Mouse (Mus musculus) heart, embryonic 15.5 days (tissue): Measurements from ENCODE around the gene Zfpl1. TPM values are rescaled to one million over a fixed set of nuclear protein-coding genes. Genes with fewer than 3 reads are reported as not detected.
"Not testable (repeated sequence)": the region's sequence is repeated elsewhere in the genome, so short reads cannot be mapped to it uniquely, and the experiment has no call there.

Source experiments
- ATAC-seq: fragments of 200-750 bp; cut with Nextera tagmentation; replicated peaks from 2 replicates; pipeline ENCODE4 v1.8.0; 2017; ENCODE audit warnings: low read depth, moderate TSS enrichment; ENCODE audit not compliant: insufficient number of reproducible peaks, insufficient read depth, low FRiP score
- H3K27ac ChIP-seq: fragments of 300-500 bp; sonication (generic); 2 replicates; pipeline ENCODE4 v1.5.1; 2015; ENCODE audit warnings: mild to moderate bottlenecking, inconsistent platforms
- H3K27me3 ChIP-seq: fragments of 300-500 bp; sonication (generic); 2 replicates; pipeline ENCODE4 v1.6.1; 2015; ENCODE audit warnings: inconsistent platforms
- H3K36me3 ChIP-seq: fragments of 300-500 bp; sonication (generic); 2 replicates; pipeline ENCODE4 v1.6.1; 2015; ENCODE audit warnings: mild to moderate bottlenecking, inconsistent platforms
- H3K4me1 ChIP-seq: fragments of 300-500 bp; sonication (generic); replicated peaks from 2 replicates; pipeline ENCODE4 v1.6.1; 2015; ENCODE audit warnings: inconsistent platforms
- H3K4me2 ChIP-seq: fragments of 300-500 bp; sonication (generic); 2 replicates; pipeline ENCODE4 v1.6.1; 2015; ENCODE audit warnings: inconsistent platforms, mild to moderate bottlenecking, moderate library complexity
- H3K4me3 ChIP-seq: fragments of 300-500 bp; sonication (generic); 2 replicates; pipeline ENCODE4 v1.5.1; 2015; ENCODE audit warnings: mild to moderate bottlenecking, inconsistent platforms
- H3K9ac ChIP-seq: fragments of 300-500 bp; sonication (generic); 2 replicates; pipeline ENCODE4 v1.6.1; 2015; ENCODE audit warnings: mild to moderate bottlenecking, inconsistent platforms
- H3K9me3 ChIP-seq: fragments of 300-500 bp; sonication (generic); replicated peaks from 2 replicates; pipeline ENCODE4 v1.6.1; 2016; ENCODE audit warnings: inconsistent platforms
- WGBS: fragments of 180-500 bp; shearing (Covaris S2); methylation state at CpG from one replicate; pipeline ENCODE4 v1.1.7; 2015; ENCODE audit warnings: mixed read lengths; 5-methylcytosine and 5-hydroxymethylcytosine counted together
- polyA plus RNA-seq: library from polyadenylated mRNA; unstranded; fragments of >200 nt; fragmentation: Nextera tagmentation; extraction: Ambion mirVana; gene quantifications from 2 replicates; pipeline ENCODE4 v1.2.1, GENCODE M21; 2015

The Zfpl1 gene
- 39.1 and 53.1 TPM in 2 replicates for polyA plus RNA-seq

DNA sequence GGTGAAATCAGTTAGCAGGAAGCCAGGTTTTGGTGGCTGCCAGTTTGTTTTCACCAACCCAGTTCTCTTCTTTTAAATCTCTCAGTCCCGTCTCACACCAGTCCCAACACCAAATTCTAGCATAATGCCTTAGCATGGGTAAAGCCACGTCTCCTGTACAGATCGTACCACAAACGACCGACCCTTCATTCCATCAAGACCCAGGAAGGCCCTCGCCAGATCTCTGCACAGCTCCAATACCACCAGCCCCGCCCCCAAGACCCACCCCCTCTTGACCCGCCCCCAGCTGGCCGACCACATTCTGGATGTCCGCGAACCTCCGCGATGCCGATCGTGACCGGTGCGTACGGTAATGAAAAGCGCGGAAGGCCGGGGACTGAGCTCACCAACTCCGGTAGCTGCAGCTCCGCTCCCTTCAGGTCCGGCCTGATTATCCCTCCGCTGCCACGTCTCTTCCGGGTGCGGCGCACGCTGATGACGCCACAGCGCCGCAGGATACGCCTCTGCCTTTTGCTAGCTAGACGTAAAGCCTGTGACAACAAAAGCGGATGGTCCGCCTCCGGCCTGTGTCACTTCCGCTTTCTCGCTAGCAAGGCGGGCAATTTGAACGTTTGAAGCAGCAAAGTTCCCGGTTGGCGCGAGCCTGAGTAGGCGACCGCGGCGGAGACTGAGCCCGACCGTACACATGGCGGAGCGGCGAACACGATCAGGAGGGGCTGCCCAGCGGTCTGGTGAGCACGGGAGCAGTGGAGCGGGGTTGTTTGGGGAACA is at the start of gene Zfpl1, which contains the start of gene Cdca5:
TSS of gene Zfpl1 (minus strand) at position 479 of the 771 bp plus-strand sequence.
TSS of gene Cdca5 (plus strand) at position 506 of the 771 bp plus-strand sequence.
- peak within 1 kb of the TSS; percentile 87 for H3K4me3 ChIP-seq
- H3K27me3 ChIP-seq, result no peaks in the 10 kb centered on the region
- H3K4me1 ChIP-seq, result peaks cover 23% of the 10 kb centered on the region
- H3K9ac ChIP-seq, result peak within 1 kb of the TSS; percentile 72
- peak within 1 kb of the TSS; percentile 66 for H3K27ac ChIP-seq
- H3K4me2 ChIP-seq, result peak within 1 kb of the TSS; percentile 94
- no peaks in the 10 kb centered on the region for H3K9me3 ChIP-seq
- peaks cover 41% of the 10 kb centered on the region for H3K36me3 ChIP-seq
- peak; percentile 88 for ATAC-seq
- WGBS, result under 1% methylated on average over 58 of the region's 58 CpGs

DNA sequence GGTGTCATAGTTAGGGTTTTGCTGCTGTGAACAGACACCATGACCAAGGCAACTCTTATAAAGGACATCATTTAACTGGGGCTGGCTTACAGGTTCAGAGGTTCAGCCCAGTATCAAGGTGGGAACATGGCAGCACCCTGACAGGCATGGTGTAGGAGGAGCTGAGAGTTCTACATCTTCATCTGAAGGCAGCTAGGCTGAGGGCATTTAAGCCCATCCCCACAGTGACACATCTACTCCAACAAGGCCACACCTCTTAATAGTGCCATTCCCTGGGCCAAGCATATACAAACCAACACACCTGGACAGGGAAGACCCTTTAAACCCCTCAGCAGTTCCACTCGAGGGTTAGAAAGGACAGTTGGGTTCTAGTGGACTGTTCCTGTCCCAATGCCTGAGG is 48.4 kb upstream of the Zfpl1 start:
- ATAC-seq, H3K9ac ChIP-seq, H3K4me1 ChIP-seq, H3K4me2 ChIP-seq, H3K27ac ChIP-seq, H3K36me3 ChIP-seq, H3K27me3 ChIP-seq, H3K4me3 ChIP-seq, H3K9me3 ChIP-seq: not testable (repeated sequence)
- WGBS, result 15% methylated on average over 1 of the region's 1 CpGs

DNA sequence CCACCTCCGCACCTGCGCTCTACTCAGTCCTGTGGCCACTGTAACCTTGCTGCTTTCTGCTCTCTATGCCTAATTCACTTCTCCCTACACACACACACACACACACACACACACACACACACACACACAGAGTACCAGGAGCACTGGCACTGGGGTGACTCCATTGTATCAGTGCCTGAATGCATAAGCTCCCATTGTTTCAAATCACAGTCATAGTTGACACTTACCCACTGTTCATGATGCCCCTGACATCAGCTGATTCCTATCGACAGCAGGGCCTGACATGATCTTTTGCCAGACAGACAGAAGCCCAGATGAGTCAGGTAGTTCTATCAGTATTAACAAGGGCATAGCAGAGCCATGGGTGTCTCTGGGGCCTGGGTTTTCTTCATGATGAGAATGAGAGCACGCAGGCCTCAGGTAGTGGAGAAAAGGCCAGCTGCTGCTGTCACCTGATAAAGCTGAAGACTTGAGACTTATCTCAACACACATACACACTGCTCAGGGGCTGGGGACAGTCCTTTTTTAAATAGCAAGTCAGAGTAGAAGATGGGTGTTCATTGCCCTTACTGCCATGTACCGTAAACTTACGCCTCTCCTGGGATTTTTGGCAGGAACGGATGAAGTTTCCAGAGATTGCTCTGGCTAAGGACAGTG is 47.5 kb upstream of the Zfpl1 start:
- no peaks in the 10 kb centered on the region for H3K27me3 ChIP-seq
- WGBS, result 80% methylated on average over 7 of the region's 7 CpGs
- no peak for ATAC-seq
- H3K27ac ChIP-seq, result no peak overlapping the region
- no peak overlapping the region for H3K4me2 ChIP-seq
- no peak overlapping the region for H3K4me3 ChIP-seq
- H3K36me3 ChIP-seq, result peaks cover 6% of the 10 kb centered on the region; the same call in 1 of the 2 replicates
- H3K9ac ChIP-seq, result no peak overlapping the region
- 0 out of 2 replicates have a peak, but pooled peaks cover 2% of the 10 kb centered on the region for H3K4me1 ChIP-seq
- no peaks in the 10 kb centered on the region for H3K9me3 ChIP-seq

DNA sequence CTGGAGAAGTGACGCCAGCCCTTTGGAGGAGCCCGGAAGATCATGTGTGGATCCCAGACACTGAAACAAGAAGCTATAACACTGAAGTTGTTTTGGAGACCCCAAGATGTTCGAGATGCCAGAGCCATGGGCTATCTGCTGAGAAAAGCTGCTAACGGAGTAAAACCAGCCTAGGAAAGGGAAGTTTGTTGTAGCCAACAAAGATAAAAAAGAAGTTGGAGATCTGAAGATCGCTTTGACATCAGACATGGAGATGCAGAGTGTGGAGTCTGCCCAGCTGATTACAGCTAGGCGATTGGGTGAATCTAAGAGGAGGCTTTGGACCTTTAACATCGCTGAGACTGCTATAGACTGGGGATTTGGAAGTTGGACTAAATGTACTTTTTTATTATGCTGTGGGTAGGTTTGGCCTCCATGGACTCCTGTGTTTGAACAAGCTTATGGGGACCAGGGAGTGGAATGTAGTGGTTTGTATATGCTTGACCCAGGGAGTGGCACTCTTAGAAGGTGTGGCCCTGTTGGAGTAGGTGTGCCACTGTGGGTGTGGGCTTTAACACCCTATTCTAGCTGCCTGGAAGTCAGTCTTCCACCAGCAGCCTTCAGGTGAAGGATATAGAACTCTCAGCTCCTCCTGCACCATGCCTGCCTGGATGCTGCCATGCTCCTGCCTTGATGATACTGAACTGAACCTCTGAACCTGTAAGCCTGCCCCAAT is 45.8 kb upstream of the Zfpl1 start:
- H3K4me1 ChIP-seq, H3K9ac ChIP-seq, ATAC-seq, H3K27me3 ChIP-seq, H3K36me3 ChIP-seq, H3K9me3 ChIP-seq, H3K27ac ChIP-seq, H3K4me2 ChIP-seq, H3K4me3 ChIP-seq: not testable (repeated sequence)
- 66% methylated on average over 7 of the region's 7 CpGs for WGBS

DNA sequence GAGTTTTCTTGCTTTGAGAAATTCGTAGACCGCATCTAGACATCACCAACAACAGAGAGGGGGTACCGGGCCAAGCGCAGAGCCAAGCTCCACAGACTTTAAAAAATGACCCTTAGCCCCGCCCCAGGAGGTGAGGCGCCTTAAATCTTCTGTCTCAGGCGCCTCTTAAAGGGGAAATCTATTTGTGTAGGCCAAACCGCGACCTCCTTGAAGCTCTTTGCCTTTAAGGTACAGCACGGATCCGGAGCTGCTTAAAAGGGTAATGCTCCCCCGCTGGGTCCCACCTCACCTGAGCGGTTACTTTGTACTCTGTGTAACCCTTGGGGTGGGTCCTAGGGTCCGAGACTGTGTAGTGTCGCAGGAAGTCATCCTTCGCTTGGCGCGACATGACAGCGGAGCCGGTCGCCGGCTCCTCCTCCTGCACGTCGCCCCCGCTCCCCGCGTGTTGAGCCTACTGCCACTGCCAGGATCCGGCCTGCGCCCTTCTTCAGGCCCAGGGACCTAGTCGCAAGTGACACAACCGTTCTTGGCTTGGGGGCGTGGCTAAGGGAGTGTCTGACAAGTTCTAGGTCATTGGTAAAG is 43.1 kb upstream of the Zfpl1 start, which contains the start of gene Snx15:
TSS of gene Snx15 (minus strand) at position 545 of the 582 bp plus-strand sequence.
- peak within 1 kb of the TSS; percentile 80 for H3K9ac ChIP-seq
- no peaks in the 10 kb centered on the region for H3K9me3 ChIP-seq
- H3K27me3 ChIP-seq, result no peaks in the 10 kb centered on the region
- peak within 1 kb of the TSS; percentile 71 for H3K4me2 ChIP-seq
- under 1% methylated on average over 32 of the region's 32 CpGs for WGBS
- peak; percentile 94 for ATAC-seq
- H3K4me1 ChIP-seq, result 0 out of 2 replicates have a peak, but pooled peaks cover 2% of the 10 kb centered on the region
- H3K27ac ChIP-seq, result peak within 1 kb of the TSS; percentile 94
- H3K4me3 ChIP-seq, result peak within 1 kb of the TSS; percentile 74
- no peaks in the 10 kb centered on the region for H3K36me3 ChIP-seq

DNA sequence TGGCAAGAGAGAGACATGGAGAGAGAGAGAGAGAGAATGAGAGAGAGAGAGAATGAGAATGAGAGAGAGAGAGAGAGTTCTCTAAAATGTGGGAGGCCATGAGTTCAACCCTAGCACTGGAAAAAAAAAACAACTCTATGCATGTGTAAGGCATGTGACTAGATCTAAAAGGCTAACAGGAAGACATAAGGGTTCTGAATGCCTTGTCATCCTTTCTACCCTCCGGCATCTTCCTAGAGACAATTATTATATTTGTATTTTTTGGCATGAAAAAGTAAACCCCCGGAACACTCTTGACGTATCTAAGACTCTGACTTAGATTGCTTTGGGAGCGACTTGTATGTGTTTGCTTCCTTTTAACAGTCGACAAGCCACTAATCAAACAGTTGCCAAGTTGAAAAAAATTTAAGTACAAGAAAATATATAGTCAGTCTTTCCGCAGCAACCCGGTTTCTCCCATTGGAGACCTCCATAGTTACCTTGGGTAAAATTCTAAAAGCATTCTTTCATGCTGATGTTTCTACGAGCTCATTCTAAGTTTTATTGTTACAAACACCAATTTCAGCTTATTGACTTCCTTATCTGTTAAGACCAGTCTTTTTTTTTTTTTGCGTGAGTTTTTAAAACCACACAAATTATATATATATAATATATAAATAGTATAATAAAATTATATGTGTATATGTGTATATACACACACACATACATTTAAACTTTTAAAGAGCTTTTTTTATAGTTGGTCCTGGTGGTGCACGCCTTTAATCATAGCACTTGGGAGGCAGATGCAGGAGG is 42.2 kb upstream of the Zfpl1 start:
- peak overlapping the region; percentile 80 for H3K9ac ChIP-seq
- 72% methylated on average over 10 of the region's 10 CpGs for WGBS
- H3K4me2 ChIP-seq, result peak overlapping the region; percentile 71

DNA sequence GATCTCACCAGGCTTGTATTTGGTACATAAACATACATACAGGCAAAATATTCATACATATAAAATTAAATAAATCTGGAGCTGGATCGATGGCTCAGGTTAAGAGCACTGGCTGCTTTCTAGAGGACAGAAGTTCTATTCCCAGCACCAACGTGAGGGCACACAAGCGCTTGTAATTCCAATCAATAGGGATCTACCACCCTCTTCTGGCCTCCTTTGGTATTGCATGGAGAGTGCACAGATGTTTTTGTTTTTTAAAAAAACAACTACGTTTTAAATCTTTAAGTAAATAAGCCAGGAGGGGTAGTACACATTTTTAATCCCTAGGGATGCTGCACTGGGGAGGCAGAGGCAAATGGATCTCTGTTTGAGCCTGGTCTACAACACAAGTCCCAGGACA is 41.5 kb upstream of the Zfpl1 start:
- H3K27me3 ChIP-seq, result no peaks in the 10 kb centered on the region
- no peak overlapping the region for H3K4me3 ChIP-seq
- H3K9ac ChIP-seq, result no peak overlapping the region
- no peaks in the 10 kb centered on the region for H3K36me3 ChIP-seq
- H3K9me3 ChIP-seq, result no peaks in the 10 kb centered on the region
- 0 out of 2 replicates have a peak, but pooled peaks cover 2% of the 10 kb centered on the region for H3K4me1 ChIP-seq
- ATAC-seq, result no peak
- WGBS, result 22% methylated on average over 4 of the region's 4 CpGs
- H3K4me2 ChIP-seq, result no peak overlapping the region
- H3K27ac ChIP-seq, result no peak overlapping the region

More for the DNA sequence above, 42.2 kb upstream of the Zfpl1 start:
- no peaks in the 10 kb centered on the region for H3K9me3 ChIP-seq
- peak overlapping the region; percentile 74 for H3K4me3 ChIP-seq
- H3K27ac ChIP-seq, result peak overlapping the region; percentile 94
- no peaks in the 10 kb centered on the region for H3K27me3 ChIP-seq
- ATAC-seq, result no peak
- H3K4me1 ChIP-seq, result 0 out of 2 replicates have a peak, but pooled peaks cover 2% of the 10 kb centered on the region
- no peaks in the 10 kb centered on the region for H3K36me3 ChIP-seq

DNA sequence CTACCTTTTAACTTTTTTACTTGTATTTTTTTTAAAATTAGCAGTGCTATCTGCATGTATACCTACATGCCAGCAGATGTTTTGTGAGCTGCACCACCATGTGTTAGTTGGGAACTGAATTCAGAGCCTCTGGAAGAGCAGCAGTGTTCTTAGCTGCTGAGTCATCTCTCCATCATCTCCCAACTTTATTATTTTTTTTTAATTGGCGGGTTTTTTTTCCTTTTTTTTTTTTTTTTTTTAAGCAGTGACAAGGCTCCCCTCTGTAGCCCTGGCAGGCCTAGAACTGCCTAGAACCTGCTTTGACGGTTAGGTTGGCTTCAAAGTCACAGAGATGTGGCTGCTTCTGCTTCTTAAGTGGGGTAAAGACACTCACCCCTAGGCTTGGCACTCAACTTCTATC is 40.1 kb upstream of the Zfpl1 start:
- Histone ChIP-seq H3K4me2 (no peak overlapping the region), H3K27me3 (no peaks in the 10 kb centered on the region), H3K4me1 (0 out of 2 replicates have a peak, but pooled peaks cover 2% of the 10 kb centered on the region), H3K4me3 (no peak overlapping the region), H3K27ac (no peak overlapping the region), H3K36me3 (0 out of 2 replicates have a peak, but pooled peaks cover 3% of the 10 kb centered on the region), H3K9ac (no peak overlapping the region), H3K9me3 (no peaks in the 10 kb centered on the region)
- no peak for ATAC-seq
- 67% methylated on average over 2 of the region's 2 CpGs for WGBS

DNA sequence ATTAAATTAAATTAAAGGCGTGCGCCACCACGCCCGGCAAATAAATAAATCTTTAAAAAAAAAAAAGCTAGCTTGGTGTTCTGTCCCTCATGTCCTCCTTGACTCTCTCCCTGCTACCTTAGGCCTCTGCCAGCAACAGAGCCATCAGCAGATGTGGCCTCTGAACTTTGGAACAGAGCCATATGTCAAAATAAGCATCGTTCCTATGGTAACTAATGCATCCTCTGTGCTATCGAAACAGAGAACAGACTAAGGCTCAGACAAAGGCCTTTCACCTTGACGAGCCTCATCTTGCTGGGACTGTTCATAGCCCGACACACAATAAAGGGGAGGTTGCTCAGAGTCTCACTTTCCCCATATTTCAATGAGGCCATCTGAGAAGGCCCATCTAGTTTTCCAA is 38.6 kb upstream of the Zfpl1 start:
- Histone ChIP-seq H3K4me2 (no peak overlapping the region), H3K9me3 (no peaks in the 10 kb centered on the region), H3K36me3 (0 out of 2 replicates have a peak, but pooled peaks cover 3% of the 10 kb centered on the region), H3K9ac (no peak overlapping the region), H3K4me1 (peaks cover 6% of the 10 kb centered on the region), H3K4me3 (no peak overlapping the region), H3K27me3 (no peaks in the 10 kb centered on the region), H3K27ac (no peak overlapping the region)
- 80% methylated on average over 8 of the region's 8 CpGs for WGBS
- no peak for ATAC-seq

DNA sequence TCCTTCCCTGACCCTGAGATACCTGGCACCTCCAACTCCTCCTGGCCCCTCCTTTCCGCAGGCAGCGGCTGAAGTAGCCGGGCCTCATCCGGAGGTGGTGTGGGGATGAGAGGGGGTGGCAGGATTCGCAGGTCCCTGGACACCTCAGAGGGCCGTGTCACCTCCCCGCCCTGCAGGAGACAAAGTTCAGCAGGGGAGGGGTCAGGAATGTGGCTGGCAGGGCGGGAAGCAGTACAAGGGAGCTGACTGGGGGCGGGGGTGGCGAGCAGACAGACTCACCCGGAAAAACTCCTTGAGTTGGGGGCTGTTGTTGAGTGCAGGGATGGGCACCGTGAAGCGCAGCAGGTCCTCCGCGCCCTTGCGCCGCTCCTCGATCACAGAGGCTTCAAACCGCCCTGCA is 37.0 kb upstream of the Zfpl1 start:
- H3K4me1 ChIP-seq, result peaks cover 15% of the 10 kb centered on the region
- no peak overlapping the region for H3K9ac ChIP-seq
- H3K27me3 ChIP-seq, result no peaks in the 10 kb centered on the region
- no peaks in the 10 kb centered on the region for H3K9me3 ChIP-seq
- 32% methylated on average over 19 of the region's 19 CpGs for whole genome bisulfite sequencing
- no peak for ATAC-seq
- H3K4me2 ChIP-seq, result no peak overlapping the region
- H3K4me3 ChIP-seq, result no peak overlapping the region
- no peak overlapping the region for H3K27ac ChIP-seq
- 0 out of 2 replicates have a peak, but pooled peaks cover 3% of the 10 kb centered on the region for H3K36me3 ChIP-seq
